Mouse (Mus musculus) testis, adult 2 months (tissue): ENCODE measurements around the gene Myo10.

Experiments used
- CTCF ChIP-seq: fragments of 200-500 bp; IDR thresholded peaks from 2 replicates; pipeline ENCODE4 v1.5.1; 2012; ENCODE audit warnings: low read depth, mild to moderate bottlenecking, inconsistent platforms, low read length, moderate library complexity; ENCODE audit not compliant: control insufficient read depth, insufficient read depth, insufficient replicate concordance
- POLR2A ChIP-seq: fragments of 200-500 bp; IDR thresholded peaks from 2 replicates; pipeline ENCODE4 v1.6.1; 2012; ENCODE audit warnings: low read depth, mild to moderate bottlenecking, inconsistent platforms, low read length, moderate library complexity; ENCODE audit not compliant: control insufficient read depth

DNA sequence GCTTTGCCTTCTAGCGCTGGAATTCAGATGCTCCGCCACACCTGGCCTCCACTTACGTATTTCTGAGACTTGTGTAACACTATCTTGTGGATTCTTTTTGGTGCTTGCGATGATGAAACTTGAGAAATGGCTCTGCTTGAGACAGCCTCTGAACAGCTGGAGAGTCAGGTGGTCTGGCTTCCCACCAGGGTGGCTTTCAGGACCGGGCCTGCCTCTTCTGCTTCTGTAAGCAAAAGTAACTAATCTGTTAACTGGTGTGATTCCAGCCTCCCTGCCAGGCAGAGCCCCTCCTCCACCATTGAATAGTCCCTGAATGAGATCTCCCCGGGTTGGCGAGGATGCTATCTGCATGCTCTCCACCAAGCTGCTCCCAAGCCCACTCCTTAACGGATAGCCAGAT lies 140.0 kb downstream of the Myo10 start:
- TF ChIP-seq CTCF (no peak), POLR2A (no peak)
